Mouse (Mus musculus): ENCODE data around the gene Nprl2. TPM values are rescaled to one million over a fixed set of nuclear protein-coding genes. Genes with fewer than 3 reads are reported as not detected.
A peak's percentile ranks its signal among the peaks of the same experiment; 100 is the strongest.
"Not testable (repeated sequence)": the region's sequence is repeated elsewhere in the genome, so short reads cannot be mapped to it uniquely, and the experiment has no call there.

Gene Nprl2
- polyA plus RNA-seq, 1 experiment from 2014 or later, result 47.5 TPM

DNA sequence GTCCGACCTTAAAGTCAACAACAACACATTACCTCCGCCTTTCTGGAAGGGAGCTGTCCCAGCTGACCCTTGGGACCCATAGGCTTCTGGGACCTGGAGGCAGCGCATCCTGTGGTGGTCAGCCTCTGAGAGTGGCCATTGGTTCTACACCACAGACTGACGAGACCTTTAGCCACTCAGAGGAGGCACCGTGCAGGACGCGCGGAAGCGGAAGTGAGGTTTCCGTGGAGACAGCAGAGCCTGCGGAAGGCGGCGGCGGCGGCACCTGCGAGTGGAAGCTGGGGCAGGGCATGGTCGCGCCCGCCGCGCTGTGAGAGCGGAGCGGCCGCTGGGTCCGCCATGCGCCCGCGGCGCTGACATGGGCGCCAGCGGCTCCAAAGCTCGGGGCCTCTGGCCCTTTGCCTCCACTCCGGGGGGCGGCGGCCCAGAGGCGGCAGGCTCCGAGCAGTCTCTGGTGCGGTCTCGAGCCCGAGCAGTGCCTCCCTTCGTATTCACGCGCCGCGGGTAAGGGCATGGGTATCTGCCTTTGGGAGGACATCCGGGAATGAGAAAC is 21.1 kb downstream of the Nprl2 start, which contains the start of gene Tusc2:
Tusc2 (plus strand) TSS at position 227 of the 553 bp plus-strand sequence.
- Histone ChIP-seq H3K4me2 (replicated peaks) (peak within 1 kb of the TSS; percentile 84), H3K36me3 (peaks cover 56% of the 10 kb centered on the region), H3K27me3 (no peaks in the 10 kb centered on the region), H3K27ac (peak within 1 kb of the TSS; percentile 60), H3K4me1 (peaks cover 26% of the 10 kb centered on the region), H3K9ac (peak within 1 kb of the TSS; percentile 87), H3K9me3 (replicated peaks) (no peaks in the 10 kb centered on the region), H3K4me3 (peak within 1 kb of the TSS; percentile 84)
- peak; percentile 93 for ATAC-seq (ENCODE audit: low FRiP score)
- 1% methylated on average over 43 of the region's 46 CpGs for WGBS

DNA sequence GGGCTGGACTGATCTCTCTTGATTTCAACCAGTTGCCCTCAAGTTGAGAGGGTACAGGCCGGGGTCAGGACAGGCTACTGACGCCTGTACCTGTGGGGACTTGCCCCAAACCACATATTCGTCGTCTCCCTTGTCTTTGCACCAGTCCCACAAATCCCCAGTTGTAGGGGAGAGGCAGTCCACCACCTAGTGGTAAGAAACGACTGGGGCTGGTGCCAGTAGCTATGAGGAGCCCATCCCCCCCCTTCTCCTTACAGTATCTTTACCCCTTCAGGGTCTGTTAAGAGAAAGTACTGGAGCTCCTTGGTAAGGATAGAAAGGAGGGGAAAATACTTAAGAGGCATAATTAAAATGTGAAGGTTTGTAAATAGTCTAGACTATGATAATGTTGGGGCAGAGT is 23.5 kb downstream of the Nprl2 start:
- Histone ChIP-seq H3K4me1 (peaks cover 36% of the 10 kb centered on the region), H3K36me3 (peaks cover 34% of the 10 kb centered on the region), H3K4me2 (replicated peaks) (0 out of 2 replicates have a peak overlapping the region, but pooled peaks have one; percentile 0)
- not testable (repeated sequence) for H3K27ac ChIP-seq; H3K4me3 ChIP-seq; ATAC-seq (ENCODE audit: low FRiP score); H3K9ac ChIP-seq; H3K27me3 ChIP-seq; H3K9me3 ChIP-seq (replicated peaks)
- WGBS, result 54% methylated on average over 5 of the region's 5 CpGs

GRCm38 (mm10) chr9:107566041-107566709 is 24.1 kb downstream of the Nprl2 start:
- Histone ChIP-seq H3K4me3 (no peak overlapping the region), H3K27ac (no peak overlapping the region), H3K4me1 (peaks cover 42% of the 10 kb centered on the region), H3K9ac (no peak overlapping the region), H3K9me3 (replicated peaks) (no peaks in the 10 kb centered on the region), H3K4me2 (replicated peaks) (no peak overlapping the region), H3K36me3 (peaks cover 34% of the 10 kb centered on the region), H3K27me3 (no peaks in the 10 kb centered on the region)
- WGBS, result 62% methylated on average over 15 of the region's 15 CpGs
- no peak for ATAC-seq (ENCODE audit: low FRiP score)

DNA sequence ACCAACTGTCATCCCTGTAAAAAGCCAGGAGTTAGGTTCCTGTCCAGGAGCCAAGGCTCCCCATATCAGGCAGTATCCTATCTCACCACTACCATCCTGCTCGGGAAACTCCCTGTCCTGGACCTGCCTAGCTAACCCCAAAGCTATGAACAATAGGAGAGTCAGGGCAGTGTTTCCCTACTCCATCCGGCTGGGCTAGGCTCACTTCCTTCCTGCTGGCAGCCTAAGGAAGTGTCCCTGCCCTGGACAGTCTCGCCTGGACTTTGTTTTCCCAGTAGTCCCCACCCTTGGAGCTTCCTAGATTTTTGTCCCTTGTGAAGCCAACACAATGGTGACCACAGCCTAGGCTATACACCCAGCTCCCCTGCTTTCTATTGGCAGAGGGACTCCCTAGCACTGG is 24.8 kb downstream of the Nprl2 start:
- no peak overlapping the region for H3K9ac ChIP-seq
- WGBS, result 77% methylated on average over 3 of the region's 3 CpGs
- H3K4me1 ChIP-seq, result peaks cover 49% of the 10 kb centered on the region

GRCm38 (mm10) chr9:107567702-107568319 is 25.8 kb downstream of the Nprl2 start, which contains the start of gene Hyal2:
Gene Hyal2, plus strand, starts transcription at chr9:107567945.
- H3K9ac ChIP-seq, result peak within 1 kb of the TSS; percentile 95
- 5% methylated on average over 18 of the region's 18 CpGs for WGBS
- H3K27me3 ChIP-seq, result no peaks in the 10 kb centered on the region
- ATAC-seq (ENCODE audit: low FRiP score), result no peak
- no peaks in the 10 kb centered on the region for H3K9me3 ChIP-seq (replicated peaks)
- H3K4me1 ChIP-seq, result peaks cover 53% of the 10 kb centered on the region
- peak within 1 kb of the TSS; percentile 81 for H3K4me3 ChIP-seq
- peak within 1 kb of the TSS; percentile 87 for H3K27ac ChIP-seq
- peaks cover 39% of the 10 kb centered on the region for H3K36me3 ChIP-seq
- peak within 1 kb of the TSS; percentile 93 for H3K4me2 ChIP-seq (replicated peaks)

More for the DNA sequence above, 24.8 kb downstream of the Nprl2 start:
- no peak for ATAC-seq (ENCODE audit: low FRiP score)
- H3K4me3 ChIP-seq, result no peak overlapping the region
- no peaks in the 10 kb centered on the region for H3K27me3 ChIP-seq
- no peak overlapping the region for H3K4me2 ChIP-seq (replicated peaks)
- no peaks in the 10 kb centered on the region for H3K9me3 ChIP-seq (replicated peaks)
- H3K27ac ChIP-seq, result no peak overlapping the region
- peaks cover 34% of the 10 kb centered on the region for H3K36me3 ChIP-seq

- Histone ChIP-seq H3K4me1 (peaks cover 51% of the 10 kb centered on the region), H3K27me3 (no peaks in the 10 kb centered on the region), H3K4me2 (replicated peaks) (peak overlapping the region; percentile 93), H3K36me3 (peaks cover 47% of the 10 kb centered on the region), H3K27ac (peak overlapping the region; percentile 87), H3K9me3 (replicated peaks) (no peaks in the 10 kb centered on the region), H3K9ac (peak overlapping the region; percentile 95), H3K4me3 (peak overlapping the region; percentile 81)
- 1% methylated on average over 41 of the region's 41 CpGs for WGBS
- peak; percentile 88 for ATAC-seq (ENCODE audit: low FRiP score)
Measured at GRCm38 (mm10) chr9:107568331-107569261, 26.6 kb downstream of the Nprl2 start.

GRCm38 (mm10) chr9:107569270-107569669 is 27.2 kb downstream of the Nprl2 start:
- Histone ChIP-seq H3K4me2 (replicated peaks) (peak overlapping the region; percentile 93), H3K9ac (peak overlapping the region; percentile 95), H3K4me1 (peaks cover 45% of the 10 kb centered on the region), H3K27ac (peak overlapping the region; percentile 87), H3K4me3 (peak overlapping the region; percentile 81), H3K9me3 (replicated peaks) (no peaks in the 10 kb centered on the region), H3K27me3 (no peaks in the 10 kb centered on the region), H3K36me3 (peaks cover 48% of the 10 kb centered on the region)
- under 1% methylated on average over 23 of the region's 23 CpGs for WGBS
- peak; percentile 56 for ATAC-seq (ENCODE audit: low FRiP score)

GRCm38 (mm10) chr9:107570016-107570415 is 28.0 kb downstream of the Nprl2 start:
- H3K27ac ChIP-seq, result peak overlapping the region; percentile 87

DNA sequence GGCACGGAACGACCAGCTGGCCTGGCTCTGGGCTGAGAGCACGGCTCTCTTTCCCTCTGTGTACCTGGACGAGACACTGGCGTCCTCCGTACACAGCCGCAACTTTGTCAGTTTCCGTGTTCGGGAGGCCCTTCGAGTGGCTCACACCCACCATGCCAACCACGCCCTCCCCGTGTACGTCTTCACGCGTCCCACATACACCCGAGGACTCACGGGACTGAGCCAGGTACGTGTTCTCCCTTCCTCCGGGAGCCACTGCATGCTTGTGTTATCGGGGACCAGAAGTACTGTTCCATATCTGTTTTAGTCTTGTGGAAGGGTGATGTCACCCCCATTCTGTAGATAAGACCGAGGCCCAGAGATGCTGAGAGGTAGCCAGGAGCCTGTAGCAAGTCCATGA is 28.8 kb downstream of the Nprl2 start:
- H3K36me3 ChIP-seq, result peaks cover 42% of the 10 kb centered on the region
- H3K4me3 ChIP-seq, result peak overlapping the region; percentile 81
- 91% methylated on average over 21 of the region's 21 CpGs for WGBS
- H3K4me1 ChIP-seq, result peaks cover 43% of the 10 kb centered on the region
- no peaks in the 10 kb centered on the region for H3K9me3 ChIP-seq (replicated peaks)
- peak overlapping the region; percentile 95; the same call in 1 of the 2 replicates for H3K9ac ChIP-seq
- no peaks in the 10 kb centered on the region for H3K27me3 ChIP-seq
- H3K27ac ChIP-seq, result no peak overlapping the region
- ATAC-seq (ENCODE audit: low FRiP score), result no peak
- peak overlapping the region; percentile 93 for H3K4me2 ChIP-seq (replicated peaks)

More at GRCm38 (mm10) chr9:107570016-107570415, 28.0 kb downstream of the Nprl2 start:
- H3K27me3 ChIP-seq, result no peaks in the 10 kb centered on the region
- WGBS, result 54% methylated on average over 13 of the region's 13 CpGs
- H3K4me2 ChIP-seq (replicated peaks), result peak overlapping the region; percentile 93
- no peaks in the 10 kb centered on the region for H3K9me3 ChIP-seq (replicated peaks)
- H3K4me3 ChIP-seq, result peak overlapping the region; percentile 81
- H3K4me1 ChIP-seq, result peaks cover 43% of the 10 kb centered on the region
- no peak for ATAC-seq (ENCODE audit: low FRiP score)
- peaks cover 46% of the 10 kb centered on the region for H3K36me3 ChIP-seq
- H3K9ac ChIP-seq, result peak overlapping the region; percentile 95

DNA sequence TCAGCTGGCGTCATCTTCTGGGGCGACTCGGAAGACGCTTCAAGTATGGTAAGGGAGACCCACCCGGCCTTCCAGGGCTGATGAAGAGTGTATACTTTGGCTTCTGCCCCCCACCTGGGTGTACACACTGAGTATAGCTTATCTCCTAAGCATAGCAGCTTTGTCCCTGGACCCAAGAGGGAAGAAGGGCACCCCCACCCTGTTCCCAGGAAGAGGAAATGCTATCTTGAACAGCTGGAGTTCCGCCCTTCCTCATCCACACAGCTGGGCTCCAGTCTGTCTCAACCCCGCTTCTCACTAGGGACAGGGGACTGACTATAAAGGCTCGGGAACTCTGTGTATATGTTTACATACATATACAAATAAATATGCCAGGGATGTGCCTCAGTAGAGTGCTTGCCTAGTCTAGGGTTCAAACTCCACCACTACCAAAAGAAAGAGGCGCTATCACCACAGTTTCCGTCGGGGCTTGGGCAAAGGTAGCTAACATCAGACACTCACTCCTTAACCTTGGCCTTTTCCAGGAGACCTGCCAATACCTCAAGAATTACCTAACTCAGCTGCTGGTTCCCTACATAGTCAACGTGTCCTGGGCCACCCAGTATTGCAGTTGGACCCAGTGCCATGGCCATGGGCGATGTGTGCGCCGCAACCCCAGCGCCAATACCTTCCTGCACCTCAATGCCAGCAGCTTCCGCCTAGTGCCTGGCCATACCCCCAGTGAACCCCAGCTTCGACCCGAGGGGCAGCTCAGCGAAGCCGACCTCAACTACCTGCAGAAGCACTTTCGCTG is 29.7 kb downstream of the Nprl2 start:
- H3K27ac ChIP-seq, result no peak overlapping the region
- peak overlapping the region; percentile 81; the same call in 1 of the 2 replicates for H3K4me3 ChIP-seq
- H3K27me3 ChIP-seq, result no peaks in the 10 kb centered on the region
- H3K36me3 ChIP-seq, result peaks cover 42% of the 10 kb centered on the region
- no peaks in the 10 kb centered on the region for H3K9me3 ChIP-seq (replicated peaks)
- 94% methylated on average over 22 of the region's 22 CpGs for WGBS
- ATAC-seq (ENCODE audit: low FRiP score), result no peak
- peaks cover 47% of the 10 kb centered on the region for H3K4me1 ChIP-seq
- H3K4me2 ChIP-seq (replicated peaks), result peak overlapping the region; percentile 93
- 0 out of 2 replicates have a peak overlapping the region, but pooled peaks have one; percentile 13 for H3K9ac ChIP-seq

GRCm38 (mm10) chr9:107572327-107572662 is 30.3 kb downstream of the Nprl2 start:
- H3K9ac ChIP-seq, result no peak overlapping the region
- H3K27me3 ChIP-seq, result no peaks in the 10 kb centered on the region
- 97% methylated on average over 2 of the region's 2 CpGs for WGBS
- H3K4me3 ChIP-seq, result no peak overlapping the region
- H3K4me1 ChIP-seq, result peaks cover 49% of the 10 kb centered on the region
- H3K9me3 ChIP-seq (replicated peaks), result no peaks in the 10 kb centered on the region
- no peak for ATAC-seq (ENCODE audit: low FRiP score)
- H3K27ac ChIP-seq, result no peak overlapping the region
- no peak overlapping the region for H3K4me2 ChIP-seq (replicated peaks)
- H3K36me3 ChIP-seq, result peaks cover 42% of the 10 kb centered on the region
